Mouse (Mus musculus) lung, postnatal 0 days (tissue): ENCODE measurements around the gene Celsr2. TPM values are rescaled to one million over a fixed set of nuclear protein-coding genes. Genes with fewer than 3 reads are reported as not detected.

Experiments
- ATAC-seq: fragments of 200-750 bp; cut with Nextera tagmentation; 2 replicates; pipeline ENCODE4 v1.8.0; 2017; ENCODE audit warnings: moderate library complexity
- DNase-seq: peaks from one replicate; pipeline ENCODE4 v3.0.0-alpha.2; 2016; ENCODE audit warnings: low spot score
- H3K27ac ChIP-seq: fragments of 300-500 bp; sonication (generic); 2 replicates; pipeline ENCODE4 v1.5.1; 2014; ENCODE audit warnings: antibody characterized with exemption, mild to moderate bottlenecking, low read length, mixed read lengths
- H3K27me3 ChIP-seq: fragments of 300-500 bp; sonication (generic); replicated peaks from 2 replicates; pipeline ENCODE4 v1.6.1; 2014; ENCODE audit warnings: low read length, mixed read lengths; ENCODE audit not compliant: insufficient read depth
- H3K36me3 ChIP-seq: fragments of 300-500 bp; sonication (generic); 2 replicates; pipeline ENCODE4 v1.6.1; 2014; ENCODE audit warnings: low read length, mixed read lengths; ENCODE audit not compliant: insufficient read depth
- H3K4me1 ChIP-seq: fragments of 300-500 bp; sonication (generic); 2 replicates; pipeline ENCODE4 v1.6.1; 2014; ENCODE audit warnings: antibody characterized with exemption, low read depth, low read length, mixed read lengths; ENCODE audit not compliant: insufficient read depth
- H3K4me2 ChIP-seq: fragments of 300-500 bp; sonication (generic); replicated peaks from 2 replicates; pipeline ENCODE4 v1.6.1; 2014; ENCODE audit warnings: low read depth, mild to moderate bottlenecking, low read length, moderate library complexity, mixed read lengths
- H3K4me3 ChIP-seq: fragments of 300-500 bp; sonication (generic); 2 replicates; pipeline ENCODE4 v1.5.1; 2014; ENCODE audit warnings: low read depth, low read length
- H3K9ac ChIP-seq: fragments of 300-500 bp; sonication (generic); replicated peaks from 2 replicates; pipeline ENCODE4 v1.6.1; 2014; ENCODE audit warnings: low read depth, mild to moderate bottlenecking
- H3K9me3 ChIP-seq: fragments of 300-500 bp; sonication (generic); 2 replicates; pipeline ENCODE4 v1.6.1; 2016; ENCODE audit warnings: low read length, mixed read lengths
- CTCF ChIP-seq: IDR thresholded peaks from 2 replicates; pipeline ENCODE4 v1.5.1; 2016; ENCODE audit warnings: antibody characterized with exemption, mild to moderate bottlenecking
- EP300 ChIP-seq: IDR thresholded peaks from 2 replicates; pipeline ENCODE4 v1.6.1; 2016; ENCODE audit warnings: antibody characterized with exemption, mild to moderate bottlenecking, control low read depth
- WGBS: fragments of 180-500 bp; shearing (Covaris S2); extraction: QIAGEN DNeasy Blood & Tissue Kit; methylation state at CpG from one replicate; pipeline ENCODE4 v1.1.7; 2014; 5-methylcytosine and 5-hydroxymethylcytosine counted together
- polyA plus RNA-seq: library from polyadenylated mRNA; unstranded; fragments of >200 nt; fragmentation: Nextera tagmentation; extraction: Ambion mirVana; gene quantifications from 2 replicates; pipeline ENCODE4 v1.2.1, GENCODE M21; 2015

Gene Celsr2
- polyA plus RNA-seq: 3.4 and 3.8 TPM in 2 replicates

GRCm38 (mm10) chr3:108414857-108415830 is at the start of gene Celsr2:
Celsr2 (minus strand) TSS chr3:108415552.
- H3K27ac ChIP-seq: no peak within 1 kb of the TSS
- no peaks in the 10 kb centered on the region for H3K9me3 ChIP-seq
- no peaks in the 10 kb centered on the region for H3K36me3 ChIP-seq
- WGBS: 6% methylated on average over 56 of the region's 67 CpGs
- peak within 1 kb of the TSS; percentile 100 for H3K4me2 ChIP-seq
- TF ChIP-seq EP300 (no peak), CTCF (no peak)
- DNase-seq (peak; percentile 34), ATAC-seq (peak; percentile 40)
- peak within 1 kb of the TSS; percentile 56 for H3K4me3 ChIP-seq
- peaks cover 8% of the 10 kb centered on the region; the same call in 1 of the 2 replicates for H3K4me1 ChIP-seq
- no peaks in the 10 kb centered on the region; the same call in 1 of the 2 replicates for H3K27me3 ChIP-seq
- peak within 1 kb of the TSS; percentile 41; the same call in 1 of the 2 replicates for H3K9ac ChIP-seq

GRCm38 (mm10) chr3:108458866-108459265 is 43.5 kb upstream of the Celsr2 start:
- DNase-seq: peak; percentile 82

DNA sequence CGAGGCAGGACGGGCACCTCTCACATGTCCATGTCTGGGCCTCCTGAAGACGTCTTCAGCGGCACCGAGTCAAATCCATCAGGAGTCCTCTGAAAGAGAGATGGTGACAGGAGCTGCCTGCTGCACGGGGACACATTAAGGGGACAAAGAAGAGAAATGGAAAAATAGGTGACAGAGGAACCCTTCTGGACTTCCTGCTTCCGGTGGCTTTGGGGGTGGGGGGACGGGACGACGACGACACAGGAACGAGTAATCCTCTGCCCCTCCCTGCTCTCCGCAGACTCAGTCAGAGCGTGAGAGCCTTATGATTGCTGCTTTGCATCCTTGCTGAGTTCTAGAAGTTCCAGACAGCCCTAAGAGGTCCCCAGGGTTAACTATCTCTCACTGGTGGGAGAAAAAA is 43.0 kb upstream of the Celsr2 start:
- WGBS: 34% methylated on average over 14 of the region's 14 CpGs
- Histone ChIP-seq H3K36me3 (no peaks in the 10 kb centered on the region), H3K4me1 (no peaks in the 10 kb centered on the region), H3K9ac (no peak overlapping the region), H3K9me3 (no peaks in the 10 kb centered on the region), H3K4me3 (no peak overlapping the region), H3K4me2 (peak overlapping the region; percentile 46), H3K27me3 (no peaks in the 10 kb centered on the region), H3K27ac (peak overlapping the region; percentile 38)
- TF ChIP-seq CTCF: no peak
- TF ChIP-seq EP300: no peak
- peak; percentile 35 for DNase-seq
- peak; percentile 72 for ATAC-seq

More at GRCm38 (mm10) chr3:108458866-108459265, 43.5 kb upstream of the Celsr2 start:
- Histone ChIP-seq H3K4me3 (no peak overlapping the region), H3K27me3 (no peaks in the 10 kb centered on the region), H3K36me3 (no peaks in the 10 kb centered on the region), H3K9ac (no peak overlapping the region), H3K9me3 (no peaks in the 10 kb centered on the region), H3K4me2 (peak overlapping the region; percentile 46), H3K4me1 (no peaks in the 10 kb centered on the region), H3K27ac (peak overlapping the region; percentile 38)
- ATAC-seq: peak; percentile 95
- WGBS: 11% methylated on average over 10 of the region's 10 CpGs
- TF ChIP-seq CTCF (peak; percentile 63), EP300 (no peak)

- no peak for DNase-seq
- H3K27ac ChIP-seq: no peak overlapping the region
- H3K27me3 ChIP-seq: no peaks in the 10 kb centered on the region
- TF ChIP-seq CTCF: no peak
- no peak for TF ChIP-seq EP300
- H3K9ac ChIP-seq: no peak overlapping the region
- no peak overlapping the region for H3K4me3 ChIP-seq
- ATAC-seq: no peak
- no peaks in the 10 kb centered on the region for H3K9me3 ChIP-seq
- H3K36me3 ChIP-seq: no peaks in the 10 kb centered on the region
- no peaks in the 10 kb centered on the region for H3K4me1 ChIP-seq
- H3K4me2 ChIP-seq: no peak overlapping the region
- 59% methylated on average over 1 of the region's 1 CpGs for WGBS
Observed at GRCm38 (mm10) chr3:108454172-108454571, 38.8 kb upstream of the Celsr2 start.

- Histone ChIP-seq H3K4me3 (no peak overlapping the region), H3K36me3 (no peaks in the 10 kb centered on the region), H3K9me3 (no peaks in the 10 kb centered on the region), H3K27me3 (no peaks in the 10 kb centered on the region), H3K4me1 (no peaks in the 10 kb centered on the region), H3K9ac (no peak overlapping the region), H3K27ac (no peak overlapping the region), H3K4me2 (no peak overlapping the region)
- ATAC-seq: no peak
- TF ChIP-seq CTCF (no peak), EP300 (no peak)
- 86% methylated on average over 2 of the region's 2 CpGs for WGBS
- DNase-seq: no peak
Observed at GRCm38 (mm10) chr3:108451969-108452368, 36.6 kb upstream of the Celsr2 start.

DNA sequence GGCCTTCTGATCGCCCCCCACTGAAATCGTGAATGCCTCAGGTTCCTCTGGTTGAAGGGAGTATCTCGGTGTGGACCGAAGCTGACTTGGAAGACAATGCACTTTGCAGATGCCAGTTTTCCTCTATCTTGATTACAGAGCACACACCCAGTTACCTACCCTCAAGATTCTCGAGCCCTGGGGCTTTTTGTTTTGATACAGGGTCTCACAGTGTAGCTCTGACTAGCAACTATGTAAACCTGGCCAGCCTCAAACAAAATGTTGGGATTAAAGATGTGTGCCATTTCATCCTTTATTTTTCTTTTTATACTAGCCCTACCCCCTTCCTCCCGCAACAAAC is 30.0 kb upstream of the Celsr2 start:
- 11% methylated on average over 6 of the region's 6 CpGs for WGBS
- ATAC-seq (no peak), DNase-seq (no peak)
- Histone ChIP-seq H3K27ac (peak overlapping the region; percentile 85), H3K9ac (peak overlapping the region; percentile 59), H3K4me1 (peaks cover 14% of the 10 kb centered on the region), H3K4me3 (peak overlapping the region; percentile 80), H3K9me3 (no peaks in the 10 kb centered on the region), H3K36me3 (no peaks in the 10 kb centered on the region), H3K27me3 (no peaks in the 10 kb centered on the region), H3K4me2 (peak overlapping the region; percentile 75)
- TF ChIP-seq EP300 (no peak), CTCF (no peak)
